Mouse (Mus musculus) cerebellum, postnatal 10 days (tissue): ENCODE data around the gene Sfmbt2.
"Not testable (repeated sequence)": the region's sequence is repeated elsewhere in the genome, so short reads cannot be mapped to it uniquely, and the experiment has no call there.

Source experiments
- DNase-seq, 2 experiments: peaks; one replicate each; pipeline ENCODE4 v3.0.0; 2021; ENCODE audit warnings: mixed read lengths in 2 of 2

Sfmbt2 gene

DNA sequence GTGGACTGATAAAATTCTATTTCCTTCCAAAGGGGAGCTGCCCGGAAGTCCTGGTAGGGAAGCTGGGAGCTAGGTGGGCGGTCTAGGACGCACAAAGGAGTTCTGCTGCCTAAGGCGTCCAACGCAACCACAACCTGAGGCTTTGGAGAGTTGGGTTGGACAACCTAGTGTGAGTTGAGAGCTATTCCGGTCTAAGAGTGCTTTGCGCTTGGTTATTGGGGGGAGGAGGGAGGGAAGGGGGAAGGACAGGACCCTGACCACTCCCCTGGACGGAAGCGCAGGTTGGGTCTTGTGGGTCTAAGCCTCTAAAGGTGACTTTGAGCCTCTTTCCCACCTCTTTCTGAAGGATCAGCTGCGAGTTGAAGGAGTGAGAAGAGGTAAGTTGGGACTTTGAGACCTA is at the start of gene Sfmbt2:
Gene Sfmbt2, plus strand, starts transcription at position 335 of the 400 bp plus-strand sequence.
- no peak for DNase-seq

DNA sequence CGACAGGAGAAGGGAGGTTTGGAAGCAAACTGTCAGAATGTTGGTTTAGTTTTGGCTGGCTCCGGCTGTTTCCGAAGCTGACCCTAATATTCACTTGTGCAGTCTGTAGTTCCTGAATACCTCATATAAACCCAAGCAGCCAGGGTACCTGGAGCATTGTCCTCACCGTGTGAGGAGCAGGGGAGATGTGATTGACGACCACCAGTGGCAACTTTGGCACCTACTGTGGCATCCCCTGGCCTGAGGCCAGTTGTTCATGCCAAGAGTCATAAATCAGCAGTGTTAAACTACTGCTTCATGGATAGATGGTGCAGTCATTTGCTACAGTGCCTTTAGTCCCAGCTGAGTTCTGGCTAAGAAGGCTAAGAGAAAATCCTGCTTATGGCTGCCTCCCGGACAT is 49.2 kb upstream of the Sfmbt2 start:
- DNase-seq, result peak; percentile 80 to 84

DNA sequence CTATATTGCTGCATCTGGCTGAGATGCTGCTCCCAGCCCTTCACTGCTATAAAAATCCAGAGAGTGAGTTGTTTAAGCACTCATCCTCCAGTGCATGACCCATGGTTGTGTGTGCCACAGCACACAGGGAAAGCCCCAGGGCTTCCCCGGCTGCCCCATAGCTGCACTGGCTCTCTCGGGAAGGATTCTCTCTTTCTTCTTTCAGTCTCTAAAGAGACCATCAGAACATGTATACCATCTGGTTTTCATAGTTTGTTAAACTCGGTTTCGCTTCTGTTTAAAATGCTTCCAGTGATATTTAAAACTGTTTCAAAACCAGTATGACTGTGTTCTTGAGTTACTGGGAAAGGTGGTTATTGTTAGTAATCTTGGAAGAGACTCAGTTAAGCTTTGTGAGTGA is 47.1 kb upstream of the Sfmbt2 start:
- DNase-seq, result no peak

DNA sequence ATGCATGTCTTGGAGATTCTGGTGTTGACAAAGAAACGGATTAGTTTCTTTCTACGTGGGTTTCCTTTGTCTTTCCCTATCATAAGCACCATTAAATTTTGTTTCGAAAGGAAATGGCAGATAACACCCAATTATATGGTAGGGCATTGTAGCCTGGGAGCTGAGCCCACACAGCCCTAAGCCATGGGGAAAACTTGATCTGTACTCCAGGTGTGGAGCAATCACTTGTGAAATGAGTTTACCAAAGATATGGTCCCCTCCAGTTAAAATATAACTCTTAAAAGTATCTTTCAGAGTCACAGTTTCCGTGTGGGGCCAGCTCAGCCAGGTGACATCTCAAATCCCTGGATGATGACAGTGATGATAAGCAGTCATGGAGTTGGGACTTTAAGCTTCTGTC is 45.3 kb upstream of the Sfmbt2 start:
- no peak for DNase-seq

DNA sequence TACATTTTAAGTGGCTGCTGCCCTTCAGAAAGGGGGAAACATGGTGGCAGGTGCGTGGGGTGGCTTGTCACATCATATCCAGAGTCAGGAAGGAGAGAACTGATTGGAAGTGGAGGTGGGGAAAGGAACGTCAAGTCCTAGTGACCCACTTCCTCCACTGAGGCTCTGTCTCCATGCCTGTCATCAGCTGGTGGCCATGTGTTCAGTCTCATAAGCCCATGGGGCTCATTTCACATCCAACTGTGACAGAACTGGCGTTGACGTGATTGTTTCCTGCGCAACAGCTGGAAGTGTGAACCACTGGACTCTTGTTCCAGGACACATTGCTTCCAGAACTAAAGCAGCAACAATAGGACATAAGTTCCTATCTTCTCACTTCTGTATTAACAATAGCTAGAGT is 40.1 kb upstream of the Sfmbt2 start:
- no peak for DNase-seq

DNA sequence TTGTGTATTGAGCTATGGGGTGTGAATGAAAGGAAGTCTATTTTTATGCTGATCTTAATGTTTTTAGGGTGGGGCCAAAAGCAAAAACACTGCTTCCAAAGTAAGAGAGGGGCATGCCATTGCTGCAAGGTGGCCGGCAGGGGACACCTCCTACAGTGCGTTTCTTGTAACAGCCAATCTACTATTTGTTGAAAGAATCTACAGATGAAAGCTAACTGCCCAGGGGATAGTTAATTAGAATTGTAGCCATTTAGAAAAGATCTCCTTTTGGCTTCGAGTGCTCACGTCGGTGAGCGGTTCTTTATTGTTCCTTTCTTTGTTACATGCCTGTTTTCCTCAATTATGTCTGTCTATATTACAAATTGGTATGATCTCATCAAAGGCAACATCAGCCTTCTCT is 36.0 kb upstream of the Sfmbt2 start:
- no peak for DNase-seq

DNA sequence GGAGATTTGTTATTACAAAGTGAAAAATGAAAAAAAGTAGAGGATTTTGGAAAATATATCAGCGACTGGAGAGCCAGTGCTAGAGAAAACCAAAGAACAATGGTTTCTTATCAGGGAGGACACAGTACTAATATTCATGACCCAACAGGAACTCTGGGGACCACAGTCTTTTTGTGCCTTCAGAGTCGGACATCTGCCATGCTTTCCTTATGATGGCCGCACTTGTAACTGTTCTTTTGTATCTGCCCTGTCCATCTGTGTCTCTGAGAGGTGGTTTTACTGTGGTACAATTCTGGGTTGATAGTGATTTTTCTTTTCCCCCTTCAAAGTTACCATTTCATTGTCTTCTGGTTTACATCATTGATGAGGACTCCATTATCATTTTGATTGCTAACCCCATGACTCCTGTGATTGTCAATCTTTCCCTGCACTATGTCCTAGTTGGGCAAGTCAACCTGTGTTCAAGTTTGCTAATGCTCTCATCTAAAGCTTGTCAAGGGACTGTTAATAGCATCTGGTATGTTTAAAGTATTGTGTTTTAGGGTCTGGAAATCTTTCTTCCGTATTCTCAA is 35.2 kb upstream of the Sfmbt2 start:
- DNase-seq, result no peak

DNA sequence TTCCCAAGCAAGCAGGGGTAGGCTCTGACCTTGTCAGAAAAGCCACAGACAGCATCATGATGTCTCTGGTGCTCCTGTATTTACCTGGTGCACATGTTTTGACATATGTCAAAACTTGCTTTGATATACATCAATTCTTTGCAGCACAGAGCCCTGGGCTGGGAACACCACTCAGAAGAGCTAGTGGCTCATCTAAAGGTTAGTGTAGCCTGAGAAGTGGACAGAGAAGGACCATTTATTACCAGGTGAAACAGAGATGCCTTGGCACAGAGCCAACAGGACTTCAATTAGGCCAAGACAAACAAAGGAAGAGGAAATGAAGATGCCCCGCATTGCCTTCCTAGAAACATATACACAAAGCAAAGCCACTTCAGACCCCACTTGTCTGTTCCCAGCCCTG is 30.3 kb upstream of the Sfmbt2 start:
- DNase-seq, result peak in 1 of 2 experiments; percentile 7

DNA sequence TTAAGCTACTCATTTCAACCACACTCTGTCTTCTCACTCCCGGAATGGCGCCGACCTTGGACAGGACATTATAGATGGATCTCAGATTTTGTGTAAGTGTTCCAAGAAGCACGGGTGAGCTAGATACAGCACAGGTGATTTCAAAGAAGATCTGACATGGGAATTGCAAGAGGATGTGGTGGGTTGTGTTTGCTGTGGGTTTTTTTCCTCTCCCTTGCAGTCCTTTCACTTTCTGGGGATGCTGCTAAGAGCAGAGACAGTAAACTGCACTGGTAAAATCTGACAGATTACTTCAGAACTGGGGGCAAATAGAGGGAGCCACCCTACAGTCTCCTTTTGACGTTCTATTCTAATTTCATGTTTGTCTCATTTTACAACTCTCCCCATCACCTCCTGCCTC is 26.8 kb upstream of the Sfmbt2 start:
- no peak for DNase-seq

DNA sequence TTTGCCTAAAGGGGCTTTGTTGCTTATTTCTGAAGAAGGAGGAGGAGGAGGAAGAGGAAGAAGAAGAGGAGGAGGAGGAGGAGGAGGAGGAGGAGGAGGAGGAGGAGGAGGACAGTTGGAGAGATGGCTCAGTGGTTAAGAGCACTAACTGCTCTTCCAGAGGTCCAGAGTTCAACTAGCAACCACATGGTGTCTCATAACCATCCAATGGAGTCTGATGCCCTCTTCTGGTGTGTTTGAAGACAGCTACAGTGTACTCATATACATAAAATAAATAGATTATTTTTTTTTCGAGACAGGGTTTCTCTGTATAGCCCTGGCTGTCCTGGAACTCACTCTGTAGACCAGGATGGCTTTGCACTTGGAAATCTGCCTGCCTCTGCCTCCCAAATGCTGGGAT is 26.2 kb upstream of the Sfmbt2 start:
- DNase-seq, result not testable (repeated sequence)

DNA sequence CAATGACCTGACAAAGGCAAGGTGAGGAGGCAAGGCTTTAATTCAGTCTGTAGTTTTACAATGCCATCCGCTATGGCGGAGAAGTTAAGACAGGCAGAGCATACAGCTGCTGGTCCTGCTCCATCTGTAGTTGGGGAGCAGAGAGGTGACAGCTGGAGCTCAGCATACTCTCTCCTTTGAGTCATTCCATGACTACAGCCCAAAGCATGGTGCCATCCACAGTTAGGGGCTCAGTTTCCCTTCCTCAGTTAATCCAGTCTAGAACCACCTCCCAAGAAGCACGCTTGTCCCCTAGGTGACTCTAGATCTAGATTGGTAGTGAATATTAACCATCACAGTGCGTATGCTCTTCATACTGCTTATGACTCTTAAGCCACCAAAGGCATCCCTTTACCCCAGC is 23.1 kb upstream of the Sfmbt2 start:
- no peak for DNase-seq

DNA sequence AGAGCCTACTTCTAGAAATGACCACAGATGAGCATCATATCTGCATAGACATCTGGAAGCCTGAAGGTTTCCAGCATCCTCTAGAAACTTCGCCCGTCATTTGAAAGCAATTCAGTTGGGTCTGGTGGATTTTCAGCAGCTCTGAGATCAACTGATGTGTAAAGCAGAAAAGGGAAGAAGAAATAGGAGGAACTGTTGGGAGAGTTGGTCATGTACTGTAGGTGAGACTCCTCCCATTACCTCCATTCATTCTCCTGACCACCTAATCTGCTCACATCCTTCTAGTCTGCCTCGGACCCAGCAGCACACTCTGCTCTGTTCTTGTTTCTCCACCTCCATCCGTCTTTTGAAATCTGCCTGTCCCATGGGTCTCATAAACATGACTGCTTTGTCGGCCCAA is 22.3 kb upstream of the Sfmbt2 start:
- DNase-seq, result no peak

DNA sequence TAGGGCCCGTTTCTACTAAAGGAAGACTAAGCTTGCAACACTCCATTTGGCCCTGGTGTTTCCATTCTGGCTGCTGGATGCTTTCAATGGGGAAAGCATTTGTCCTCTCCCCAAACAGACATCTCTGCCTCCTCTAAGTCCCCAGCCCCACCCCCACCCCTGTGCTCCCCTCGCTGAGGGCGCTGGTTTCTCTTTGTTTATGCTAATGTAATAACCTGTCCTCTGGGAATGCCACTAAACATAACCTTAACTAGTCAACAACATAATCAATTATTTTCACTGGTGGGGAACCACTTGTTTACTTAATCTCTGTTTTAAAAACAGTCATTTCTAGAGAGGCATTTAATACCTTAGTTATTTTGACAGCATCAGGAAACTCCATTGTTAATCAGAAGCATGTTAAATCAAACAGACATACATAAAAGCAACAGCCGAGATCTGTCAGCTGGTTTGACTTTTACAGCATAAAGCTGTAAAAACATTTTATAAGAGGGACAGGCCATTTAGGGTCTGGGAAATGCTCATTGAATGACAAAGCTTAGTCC is 20.0 kb upstream of the Sfmbt2 start:
- no peak for DNase-seq

DNA sequence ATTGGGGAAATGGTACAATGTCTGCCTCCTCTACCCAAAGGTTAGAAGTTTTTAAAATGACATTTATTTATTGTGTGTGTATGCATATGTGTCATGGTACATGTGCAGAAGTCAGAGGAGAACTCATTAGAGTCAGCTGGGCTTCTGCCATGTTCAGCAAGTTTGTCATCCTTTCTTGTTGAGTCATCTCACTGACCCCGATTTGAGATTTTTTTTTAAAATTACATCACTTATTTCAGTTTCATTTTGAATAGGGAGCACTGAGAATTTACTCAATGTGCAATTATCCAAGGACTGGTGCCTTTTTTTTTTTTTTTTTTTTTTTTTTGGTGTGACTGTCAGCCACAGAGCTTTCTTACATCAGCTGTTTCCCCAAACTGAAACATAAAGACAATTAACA is 19.2 kb upstream of the Sfmbt2 start:
- no peak for DNase-seq

DNA sequence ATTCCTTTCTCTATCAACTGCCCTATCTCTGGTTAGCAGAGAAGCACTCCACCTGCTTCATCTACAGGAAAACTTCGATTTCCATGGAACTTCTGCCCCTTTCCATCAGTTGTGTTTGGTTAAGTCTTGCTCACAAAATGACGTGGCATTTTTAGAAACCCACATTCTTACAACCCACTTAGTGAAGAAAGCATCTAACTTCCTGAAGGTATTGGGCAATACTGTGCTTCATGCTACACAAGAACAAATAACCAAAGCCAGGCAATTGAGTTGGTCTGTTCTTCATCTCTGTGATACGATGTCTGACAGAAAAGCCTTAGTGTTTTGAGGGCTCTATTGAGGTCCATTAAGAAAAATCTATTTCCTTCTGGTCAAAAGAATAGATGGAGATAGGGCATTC is 17.4 kb upstream of the Sfmbt2 start:
- no peak for DNase-seq

DNA sequence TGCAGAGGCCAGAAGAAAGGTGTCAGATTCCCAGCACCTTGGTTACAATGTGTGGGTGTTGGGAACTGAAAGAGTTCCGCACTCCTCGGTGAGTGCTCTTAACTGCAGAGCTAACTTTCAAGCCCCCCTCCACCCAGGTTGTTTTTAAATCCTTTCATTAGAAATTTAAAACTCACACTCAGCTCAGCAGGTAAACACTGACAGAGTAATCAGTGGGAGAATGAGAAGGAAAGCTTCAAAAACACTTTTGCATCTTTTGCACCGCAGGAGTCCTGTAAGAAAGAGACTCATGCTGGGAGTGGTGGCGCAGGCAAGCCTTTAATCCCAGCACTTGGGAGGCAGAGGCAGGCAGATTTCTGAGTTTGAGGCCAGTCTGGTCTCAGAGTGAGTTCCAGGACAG is 16.4 kb upstream of the Sfmbt2 start:
- DNase-seq, result no peak

DNA sequence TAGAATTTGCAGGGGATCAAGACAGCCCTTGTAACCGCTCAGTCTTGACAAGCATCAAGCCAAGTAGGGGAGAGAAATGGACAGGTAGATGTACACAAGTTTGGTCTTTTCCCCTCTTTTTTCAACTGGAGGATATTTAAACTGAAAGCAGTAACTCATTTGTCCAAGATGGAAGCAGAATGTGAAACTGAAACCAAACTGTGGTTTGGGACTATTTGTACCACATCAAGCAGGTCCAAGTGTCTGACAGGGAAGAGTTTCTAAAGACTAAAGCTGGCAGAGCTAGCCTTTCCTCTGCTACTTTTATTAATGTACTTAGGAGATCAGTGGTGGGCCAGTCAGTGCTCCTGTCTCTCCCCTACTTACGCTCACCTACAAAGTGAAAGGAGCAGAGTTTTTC is 10.4 kb upstream of the Sfmbt2 start:
- no peak for DNase-seq

DNA sequence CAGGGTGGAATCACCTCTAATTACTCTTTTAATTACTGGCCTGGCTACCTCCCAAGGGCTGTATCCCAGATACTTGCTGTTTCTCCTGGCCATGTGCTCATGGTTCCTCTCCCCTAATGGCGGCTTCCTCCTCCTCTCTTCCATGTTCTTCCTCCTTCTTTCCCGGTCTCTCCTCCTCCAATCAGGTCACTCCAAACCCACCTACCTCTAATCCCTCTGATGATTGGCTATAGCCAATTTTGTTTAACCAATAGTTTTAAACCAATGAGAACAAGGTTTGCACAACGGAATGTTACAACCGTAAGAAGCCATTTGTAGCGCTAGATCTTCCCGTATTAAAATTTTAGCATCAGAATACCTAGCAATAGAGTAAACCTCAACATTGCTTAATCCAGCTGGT is 5.2 kb upstream of the Sfmbt2 start:
- DNase-seq, result no peak

DNA sequence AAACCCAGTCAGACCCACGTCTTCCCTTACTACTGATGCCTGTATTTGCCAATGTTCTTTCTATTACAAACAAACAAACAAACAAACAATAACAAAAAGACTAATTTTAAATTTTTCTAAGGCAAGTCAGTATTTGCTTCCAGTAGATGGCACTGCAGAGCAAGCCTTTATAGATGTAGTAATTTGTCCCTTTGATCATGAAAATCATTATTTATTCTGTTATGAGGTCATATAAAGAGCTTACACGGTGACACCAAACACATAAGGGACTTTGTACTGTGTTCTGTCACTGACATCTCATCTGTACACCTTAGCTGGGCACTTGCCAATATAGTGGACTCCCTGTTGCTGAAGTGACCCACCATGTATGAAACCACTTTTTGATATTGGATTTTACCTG is 4.0 kb upstream of the Sfmbt2 start:
- peak; percentile 25 to 52 for DNase-seq

DNA sequence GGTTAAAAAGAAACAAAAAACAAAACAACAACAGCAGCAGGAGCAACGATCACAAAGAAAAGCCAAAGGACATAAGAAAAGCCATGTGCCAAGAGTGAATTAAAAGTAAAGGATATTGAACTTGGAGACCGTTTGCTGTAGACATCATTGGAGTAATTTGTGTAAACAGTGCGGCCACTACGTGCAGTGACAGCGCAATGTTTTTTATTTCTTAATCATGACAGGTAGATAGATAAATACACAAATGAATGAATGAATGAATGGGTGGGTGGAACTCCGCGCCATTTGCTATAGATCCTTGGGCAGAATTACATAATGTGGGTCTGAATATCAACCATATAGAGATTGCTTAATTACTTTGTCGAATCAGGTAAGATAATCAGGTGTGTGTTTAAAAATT is 634 bp upstream of the Sfmbt2 start:
- no peak for DNase-seq

DNA sequence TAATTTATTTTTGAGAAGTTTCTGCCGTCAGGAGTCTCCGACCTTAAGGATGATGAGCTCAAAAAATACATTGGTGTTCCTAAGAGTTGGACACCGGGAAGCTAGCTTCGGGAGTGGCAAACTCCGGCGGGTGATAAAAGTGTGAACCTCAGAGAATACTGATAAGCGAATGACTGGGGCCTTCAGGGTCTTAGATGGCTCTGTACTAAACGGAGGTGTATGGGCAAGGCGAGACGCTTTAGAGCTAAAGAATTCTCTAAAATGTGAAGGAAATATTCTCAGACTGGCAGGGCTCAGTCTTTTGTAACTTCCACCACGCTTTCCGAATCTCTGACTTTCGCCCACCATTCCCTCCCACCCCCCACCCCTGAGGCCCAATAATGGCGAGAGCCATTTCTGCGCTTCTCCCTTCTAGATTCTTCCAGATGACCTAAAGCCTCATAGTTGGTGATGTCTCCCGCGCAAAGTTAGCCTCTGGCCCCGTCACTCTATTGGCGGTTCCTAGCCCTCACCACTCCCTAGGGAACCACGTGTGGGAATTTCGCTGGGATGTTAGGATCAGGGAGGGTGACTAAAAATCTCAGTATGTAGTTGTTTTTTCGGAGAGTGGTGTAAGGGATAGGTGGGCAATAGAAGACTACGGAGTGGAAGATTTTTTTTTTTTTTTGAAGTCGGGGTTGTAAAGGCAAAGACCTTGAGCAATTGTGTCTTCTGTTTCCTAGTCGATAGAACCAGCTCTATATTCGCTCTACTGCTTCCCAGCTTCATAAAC is 563 bp downstream of the Sfmbt2 start:
- DNase-seq, result peak in 1 of 2 experiments; percentile 14

DNA sequence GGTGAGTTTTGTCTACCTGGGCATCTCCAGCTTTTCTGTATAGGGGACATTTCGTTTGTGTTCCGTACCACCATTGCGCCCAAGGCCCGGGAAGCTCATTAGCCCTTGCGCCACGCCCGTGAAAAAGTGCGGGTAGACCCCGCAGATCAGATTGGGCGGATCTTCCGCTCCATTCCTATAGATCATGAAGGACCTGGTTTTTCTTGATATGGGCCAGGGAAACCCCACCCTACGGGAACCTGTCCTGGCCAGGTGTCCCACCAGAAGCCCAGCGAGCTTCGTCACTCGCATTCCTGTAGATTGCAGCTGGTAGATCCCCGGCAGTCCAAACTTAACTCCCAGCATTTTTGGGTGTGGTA is 1.1 kb downstream of the Sfmbt2 start:
- peak; percentile 11 to 12 for DNase-seq

DNA sequence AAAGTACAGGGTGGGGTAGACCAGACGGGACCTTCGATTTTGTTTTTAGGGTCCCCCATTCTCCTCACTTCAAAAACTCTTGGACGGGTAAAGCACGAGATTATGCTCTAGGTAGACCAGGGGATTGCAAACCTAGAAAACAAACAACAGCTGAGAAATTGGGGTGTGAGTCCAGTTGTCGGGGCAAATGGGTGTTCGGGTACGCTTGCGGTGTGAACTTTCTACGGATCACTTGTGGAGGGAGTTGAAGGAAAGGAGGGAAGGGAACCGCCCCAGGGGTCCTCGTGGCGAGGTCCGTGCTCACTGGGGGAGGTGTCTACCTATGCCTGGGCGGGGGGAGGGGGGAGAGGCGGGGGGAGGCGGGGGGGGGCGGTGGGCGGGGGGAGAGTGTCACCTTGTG is 1.6 kb downstream of the Sfmbt2 start:
- DNase-seq, result peak; percentile 28 to 44

DNA sequence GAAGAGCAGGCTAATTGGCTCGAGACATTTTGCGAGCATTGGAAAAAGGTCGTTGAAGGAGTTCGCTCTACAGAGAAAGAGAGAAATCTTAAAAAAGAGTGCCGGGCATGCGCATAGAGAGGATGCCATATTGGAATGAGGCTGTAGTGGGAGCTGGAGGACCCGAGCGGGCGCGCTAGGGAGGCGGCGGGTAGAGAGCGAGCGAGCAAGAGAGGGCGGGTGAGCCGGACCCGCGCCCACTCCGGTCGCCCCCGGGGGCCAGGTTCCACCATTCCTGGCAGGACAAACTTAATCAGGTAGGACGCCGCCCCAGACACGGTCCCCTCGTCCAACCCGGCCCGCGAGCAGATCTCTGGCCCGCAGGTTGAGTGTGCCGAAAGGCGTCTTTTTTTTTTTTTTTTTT is 2.0 kb downstream of the Sfmbt2 start:
- DNase-seq, result peak; percentile 84 to 87
